Mouse (Mus musculus): ENCODE data around the gene Gm5150.

DNA sequence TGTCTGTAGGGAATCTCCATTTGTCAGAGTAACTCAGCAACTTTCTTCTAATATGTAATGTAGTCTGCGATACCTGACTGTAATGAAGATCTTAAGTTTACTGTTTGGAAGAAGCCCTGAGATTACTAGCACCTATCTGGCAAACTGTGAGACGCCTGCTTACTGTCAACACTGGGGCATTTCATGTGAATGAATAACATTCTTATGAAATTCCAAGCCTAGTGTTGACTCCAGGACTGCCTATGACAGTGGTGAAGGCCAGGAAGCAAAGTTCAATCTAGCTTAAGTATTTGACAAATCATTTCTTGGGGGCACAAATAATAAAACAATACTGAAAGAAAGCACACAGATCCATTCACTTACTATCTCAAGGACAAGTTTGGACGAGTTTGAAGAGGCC is 24.0 kb downstream of the Gm5150 start:
- TF ChIP-seq GATA1 (IDR thresholded peaks at IDR 0.05; ENCODE audit: low read length) (no peak), TAL1 (IDR thresholded peaks at IDR 0.05; ENCODE audit: low read length) (no peak)
